Mouse (Mus musculus) intestine, embryonic 16.5 days (tissue): ENCODE results near the gene Npb. TPM values are rescaled to one million over a fixed set of nuclear protein-coding genes. Genes with fewer than 3 reads are reported as not detected.

Source experiments
- ATAC-seq: fragments of 200-750 bp; cut with Nextera tagmentation; 2 replicates; pipeline ENCODE4 v1.8.0; 2017; ENCODE audit warnings: moderate TSS enrichment, moderate library complexity
- H3K27ac ChIP-seq: fragments of 300-500 bp; sonication (generic); 2 replicates; pipeline ENCODE4 v1.5.1; 2014; ENCODE audit warnings: mild to moderate bottlenecking, low read length
- H3K27me3 ChIP-seq: fragments of 300-500 bp; sonication (generic); replicated peaks from 2 replicates; pipeline ENCODE4 v1.6.1; 2014; ENCODE audit warnings: low read length, control low read depth, mixed read lengths; ENCODE audit not compliant: control insufficient read depth, insufficient read depth
- H3K36me3 ChIP-seq: fragments of 300-500 bp; sonication (generic); 2 replicates; pipeline ENCODE4 v1.6.1; 2014; ENCODE audit warnings: low read length, control low read depth; ENCODE audit not compliant: control insufficient read depth, insufficient read depth
- H3K4me1 ChIP-seq: fragments of 300-500 bp; sonication (generic); 2 replicates; pipeline ENCODE4 v1.6.1; 2014; ENCODE audit warnings: low read length, control low read depth, mixed read lengths; ENCODE audit not compliant: control insufficient read depth, insufficient read depth
- H3K4me2 ChIP-seq: fragments of 300-500 bp; sonication (generic); 2 replicates; pipeline ENCODE4 v1.6.1; 2014; ENCODE audit warnings: low read depth, low read length, control low read depth
- H3K4me3 ChIP-seq: fragments of 300-500 bp; sonication (generic); 2 replicates; pipeline ENCODE4 v1.5.1; 2014; ENCODE audit warnings: mild to moderate bottlenecking, low read length
- H3K9ac ChIP-seq: fragments of 300-500 bp; sonication (generic); 2 replicates; pipeline ENCODE4 v1.6.1; 2014; ENCODE audit warnings: low read depth, low read length
- H3K9me3 ChIP-seq: fragments of 300-500 bp; sonication (generic); 2 replicates; pipeline ENCODE4 v1.6.1; 2016; ENCODE audit warnings: low read length, control low read depth; ENCODE audit not compliant: control insufficient read depth
- WGBS: fragments of 180-500 bp; shearing (Covaris S2); extraction: QIAGEN DNeasy Blood & Tissue Kit; methylation state at CpG from one replicate; pipeline ENCODE4 v1.1.7; 2014; 5-methylcytosine and 5-hydroxymethylcytosine counted together
- microRNA-seq: library from miRNA; unstranded; fragments of <30 nt; microRNA quantifications from one replicate; pipeline ENCODE4, GENCODE M21; 2016
- polyA plus RNA-seq: library from polyadenylated mRNA; unstranded; fragments of >200 nt; fragmentation: Nextera tagmentation; extraction: Ambion mirVana; gene quantifications from 2 replicates; pipeline ENCODE4 v1.2.1, GENCODE M21; 2015

Npb gene
- polyA plus RNA-seq, 1 experiment from 2014 or later, result 3.8 TPM

GRCm38 (mm10) chr11:120651872-120652271 lies 43.6 kb downstream of the Npb start:
- ATAC-seq, result no peak
- WGBS, result 64% methylated on average over 3 of the region's 3 CpGs
- Histone ChIP-seq H3K4me1 (peaks cover 6% of the 10 kb centered on the region; the same call in 1 of the 2 replicates), H3K27ac (no peak overlapping the region), H3K4me3 (no peak overlapping the region), H3K9ac (no peak overlapping the region), H3K27me3 (peaks cover 14% of the 10 kb centered on the region), H3K9me3 (no peaks in the 10 kb centered on the region), H3K36me3 (no peaks in the 10 kb centered on the region), H3K4me2 (no peak overlapping the region)

DNA sequence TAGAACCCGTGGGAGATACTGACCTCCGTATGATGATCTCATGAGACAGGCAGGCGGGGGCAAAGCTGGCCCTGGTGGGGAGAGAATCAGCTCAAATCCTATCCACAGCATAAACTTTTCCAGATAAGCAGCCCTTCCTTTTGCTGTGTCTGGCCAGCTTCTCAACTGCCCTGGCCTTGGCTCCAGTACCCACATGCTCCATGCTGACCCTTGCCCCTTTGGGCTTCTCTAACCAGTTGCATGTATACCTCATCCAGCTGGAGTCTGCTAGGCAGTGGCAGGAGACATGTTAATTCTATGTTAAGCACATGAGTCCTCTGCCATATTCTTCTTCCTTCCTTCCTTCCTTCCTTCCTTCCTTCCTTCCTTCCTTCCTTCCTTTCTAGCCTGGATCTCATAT lies 46.5 kb downstream of the Npb start:
- no peak overlapping the region for H3K9ac ChIP-seq
- no peak overlapping the region for H3K4me3 ChIP-seq
- H3K27me3 ChIP-seq, result peaks cover 33% of the 10 kb centered on the region
- 76% methylated on average over 3 of the region's 3 CpGs for WGBS
- H3K36me3 ChIP-seq, result no peaks in the 10 kb centered on the region
- H3K27ac ChIP-seq, result no peak overlapping the region
- no peak for ATAC-seq
- no peaks in the 10 kb centered on the region for H3K9me3 ChIP-seq
- no peak overlapping the region for H3K4me2 ChIP-seq
- peaks cover 8% of the 10 kb centered on the region for H3K4me1 ChIP-seq

DNA sequence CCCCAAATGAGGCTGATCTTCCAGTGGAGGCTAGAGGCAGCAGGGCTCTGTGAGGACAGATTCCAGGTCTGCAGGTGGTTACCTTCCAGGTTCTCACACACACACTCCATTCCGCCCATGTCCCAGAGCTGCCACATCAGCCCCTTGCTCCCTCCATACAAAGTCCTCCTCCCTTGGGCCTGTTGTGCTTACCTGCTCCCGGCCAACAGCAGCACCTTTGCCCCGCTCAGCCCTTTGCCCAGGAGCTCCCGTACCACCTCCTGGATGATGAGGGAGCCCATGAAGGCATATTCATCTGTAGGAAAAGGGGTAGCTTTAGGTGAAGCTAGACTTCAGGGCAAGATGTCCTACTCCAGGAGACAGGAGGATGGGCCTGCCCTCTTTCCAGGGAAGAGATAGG lies 49.0 kb downstream of the Npb start:
- H3K27me3 ChIP-seq, result peaks cover 59% of the 10 kb centered on the region
- no peak for ATAC-seq
- no peaks in the 10 kb centered on the region for H3K36me3 ChIP-seq
- no peak overlapping the region for H3K9ac ChIP-seq
- peaks cover 23% of the 10 kb centered on the region for H3K4me1 ChIP-seq
- WGBS, result 80% methylated on average over 4 of the region's 4 CpGs
- H3K4me3 ChIP-seq, result no peak overlapping the region
- H3K9me3 ChIP-seq, result no peaks in the 10 kb centered on the region
- H3K4me2 ChIP-seq, result no peak overlapping the region
- H3K27ac ChIP-seq, result no peak overlapping the region

Small RNAs within 50 kb of the gene (microRNA-seq; reads per million reads assigned to microRNA genes)
- 0.91 reads per million for gene Mir6936

Other genes starting within 250 kb of the Npb start
- gene Fscn2, start 246.9 kb upstream of the Npb start, polyA plus RNA-seq, result 0.55 TPM in 1 of 2 replicates, not detected in the other
- 26.6 and 28.6 TPM in 2 replicates for gene Faap100, start 229.7 kb upstream of the Npb start, polyA plus RNA-seq
- 19.5 and 20.0 TPM in 2 replicates for gene Nploc4, start 170.8 kb upstream of the Npb start, polyA plus RNA-seq
- gene Tspan10, start 165.8 kb upstream of the Npb start, polyA plus RNA-seq, result not detected in 2 replicates
- gene Pde6g, start 155.0 kb upstream of the Npb start, polyA plus RNA-seq, result 0.35 and 0.39 TPM in 2 replicates
- gene Oxld1, start 150.4 kb upstream of the Npb start, polyA plus RNA-seq, result 21.0 and 24.6 TPM in 2 replicates
- gene Ccdc137, start 150.4 kb upstream of the Npb start, polyA plus RNA-seq, result 27.1 and 31.3 TPM in 2 replicates
- gene Arl16, start 140.9 kb upstream of the Npb start, polyA plus RNA-seq, result 32.6 and 38.9 TPM in 2 replicates
- 228 and 239 TPM in 2 replicates for gene Mrpl12, start 123.9 kb upstream of the Npb start, polyA plus RNA-seq
- 104 and 108 TPM in 2 replicates for gene Slc25a10, start 116.6 kb upstream of the Npb start, polyA plus RNA-seq
- 0.76 TPM in 2 replicates for gene Gcgr, start 77.8 kb upstream of the Npb start, polyA plus RNA-seq
- gene Mcrip1, start 58.8 kb upstream of the Npb start, polyA plus RNA-seq, result 119 and 129 TPM in 2 replicates
- 0.37 TPM in 1 of 2 replicates, not detected in the other for gene Ppp1r27, start 57.3 kb upstream of the Npb start, polyA plus RNA-seq
- gene P4hb, start 35.2 kb upstream of the Npb start, polyA plus RNA-seq, result 1,365 and 1,538 TPM in 2 replicates
- gene Arhgdia, start 26.9 kb upstream of the Npb start, polyA plus RNA-seq, result 626 and 641 TPM in 2 replicates
- 19.6 and 86.6 TPM in 2 replicates for gene Alyref, start 10.1 kb upstream of the Npb start, polyA plus RNA-seq
- gene Anapc11, start 10.1 kb upstream of the Npb start, polyA plus RNA-seq, result 164 and 171 TPM in 2 replicates
- gene Pcyt2, start 9.5 kb downstream of the Npb start, polyA plus RNA-seq, result 393 and 441 TPM in 2 replicates
- gene Sirt7, start 16.8 kb downstream of the Npb start, polyA plus RNA-seq, result 47.7 and 52.9 TPM in 2 replicates
- 16.3 and 16.9 TPM in 2 replicates for gene Mafg, start 25.1 kb downstream of the Npb start, polyA plus RNA-seq
- 24.8 and 26.6 TPM in 2 replicates for gene Pycr1, start 35.3 kb downstream of the Npb start, polyA plus RNA-seq
- gene Myadml2, start 39.7 kb downstream of the Npb start, polyA plus RNA-seq, result 0.26 TPM in 1 of 2 replicates, not detected in the other
- gene Notum, start 52.7 kb downstream of the Npb start, polyA plus RNA-seq, result 0.54 and 1.0 TPM in 2 replicates
- 108 and 111 TPM in 2 replicates for gene Aspscr1, start 64.5 kb downstream of the Npb start, polyA plus RNA-seq
- 159 and 174 TPM in 2 replicates for gene Cenpx, start 105.3 kb downstream of the Npb start, polyA plus RNA-seq
- gene Lrrc45, start 105.4 kb downstream of the Npb start, polyA plus RNA-seq, result 43.0 and 44.4 TPM in 2 replicates
- 30.4 and 31.2 TPM in 2 replicates for gene Rac3, start 113.0 kb downstream of the Npb start, polyA plus RNA-seq
- 56.0 and 65.0 TPM in 2 replicates for gene Dcxr, start 118.8 kb downstream of the Npb start, polyA plus RNA-seq
- 1.7 and 2.3 TPM in 2 replicates for gene Cbr2, start 123.6 kb downstream of the Npb start, polyA plus RNA-seq
- 5.9 and 7.6 TPM in 2 replicates for gene Hmga1b, start 154.3 kb downstream of the Npb start, polyA plus RNA-seq
- 40.6 and 40.7 TPM in 2 replicates for gene Rfng, start 175.7 kb downstream of the Npb start, polyA plus RNA-seq
- gene Gps1, start 175.8 kb downstream of the Npb start, polyA plus RNA-seq, result 164 and 179 TPM in 2 replicates
- gene Dus1l, start 187.9 kb downstream of the Npb start, polyA plus RNA-seq, result 78.6 and 82.0 TPM in 2 replicates
- gene Fasn, start 216.1 kb downstream of the Npb start, polyA plus RNA-seq, result 42.0 and 47.6 TPM in 2 replicates